Mouse (Mus musculus) intestine, postnatal 0 days (tissue): Measurements from ENCODE around the gene Olfr60. TPM values are rescaled to one million over a fixed set of nuclear protein-coding genes. Genes with fewer than 3 reads are reported as not detected.

Source experiments
- ATAC-seq: fragments of 200-750 bp; cut with Nextera tagmentation; 2 replicates; pipeline ENCODE4 v1.8.0; 2017; ENCODE audit warnings: mild to moderate bottlenecking, moderate TSS enrichment, moderate library complexity
- H3K27ac ChIP-seq: fragments of 300-500 bp; sonication (generic); 2 replicates; pipeline ENCODE4 v1.5.1; 2014; ENCODE audit warnings: mild to moderate bottlenecking, low read depth, low read length, moderate library complexity
- H3K27me3 ChIP-seq: fragments of 300-500 bp; sonication (generic); replicated peaks from 2 replicates; pipeline ENCODE4 v1.6.1; 2014; ENCODE audit warnings: low read length, mixed read lengths; ENCODE audit not compliant: control insufficient read depth, insufficient read depth
- H3K36me3 ChIP-seq: fragments of 300-500 bp; sonication (generic); 2 replicates; pipeline ENCODE4 v1.6.1; 2014; ENCODE audit warnings: mild to moderate bottlenecking, moderate library complexity; ENCODE audit not compliant: control insufficient read depth, insufficient read depth
- H3K4me1 ChIP-seq: fragments of 300-500 bp; sonication (generic); replicated peaks from 2 replicates; pipeline ENCODE4 v1.6.1; 2014; ENCODE audit warnings: antibody characterized with exemption, low read length, mixed read lengths; ENCODE audit not compliant: control insufficient read depth, insufficient read depth
- H3K4me2 ChIP-seq: fragments of 300-500 bp; sonication (generic); replicated peaks from 2 replicates; pipeline ENCODE4 v1.6.1; 2014; ENCODE audit warnings: low read depth, mild to moderate bottlenecking, moderate library complexity
- H3K4me3 ChIP-seq: fragments of 300-500 bp; sonication (generic); 2 replicates; pipeline ENCODE4 v1.5.1; 2014; ENCODE audit warnings: low read depth, low read length
- H3K9ac ChIP-seq: fragments of 300-500 bp; sonication (generic); 2 replicates; pipeline ENCODE4 v1.6.1; 2014; ENCODE audit warnings: mild to moderate bottlenecking, low read depth, low read length
- H3K9me3 ChIP-seq: fragments of 300-500 bp; sonication (generic); 2 replicates; pipeline ENCODE4 v1.6.1; 2016; ENCODE audit warnings: mixed run types; ENCODE audit not compliant: control insufficient read depth
- CTCF ChIP-seq: sonication (generic); IDR thresholded peaks from 2 replicates; pipeline ENCODE4 v1.5.1; 2016; ENCODE audit warnings: low read depth, mild to moderate bottlenecking, control low read depth, antibody characterized with exemption, moderate library complexity
- WGBS: fragments of 180-500 bp; shearing (Covaris S2); extraction: QIAGEN DNeasy Blood & Tissue Kit; methylation state at CpG from one replicate; pipeline ENCODE4 v1.1.7; 2014; 5-methylcytosine and 5-hydroxymethylcytosine counted together
- polyA plus RNA-seq: library from polyadenylated mRNA; unstranded; fragments of >200 nt; fragmentation: Nextera tagmentation; extraction: Ambion mirVana; gene quantifications from 2 replicates; pipeline ENCODE4 v1.2.1, GENCODE M21; 2015

The Olfr60 gene
- polyA plus RNA-seq, 1 experiment from 2014 or later: not detected

DNA sequence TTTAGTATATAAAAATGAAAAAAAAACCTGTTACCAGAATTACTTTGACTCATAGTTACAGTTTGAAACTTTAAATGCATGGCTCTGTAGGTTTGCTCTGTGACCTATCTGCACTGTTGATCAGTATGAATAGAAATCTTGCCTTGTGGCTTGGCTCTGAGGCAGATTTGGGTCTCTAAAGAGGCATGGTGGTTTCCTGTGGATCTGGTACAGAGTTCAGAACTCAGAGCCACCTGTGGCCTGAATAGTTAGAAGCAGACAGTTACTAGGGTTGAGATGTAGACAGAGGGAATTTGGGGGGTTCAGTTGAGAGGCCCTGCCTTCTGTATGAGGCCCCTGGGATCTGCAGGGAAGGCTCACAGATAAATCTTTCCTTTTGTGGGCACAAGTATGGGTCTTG lies 40.3 kb downstream of the Olfr60 start:
- TF ChIP-seq CTCF: no peak
- Histone ChIP-seq H3K4me3 (no peak overlapping the region), H3K27ac (no peak overlapping the region), H3K36me3 (no peaks in the 10 kb centered on the region), H3K9ac (no peak overlapping the region), H3K9me3 (no peaks in the 10 kb centered on the region), H3K27me3 (no peaks in the 10 kb centered on the region), H3K4me2 (no peak overlapping the region), H3K4me1 (no peaks in the 10 kb centered on the region)
- ATAC-seq: no peak

DNA sequence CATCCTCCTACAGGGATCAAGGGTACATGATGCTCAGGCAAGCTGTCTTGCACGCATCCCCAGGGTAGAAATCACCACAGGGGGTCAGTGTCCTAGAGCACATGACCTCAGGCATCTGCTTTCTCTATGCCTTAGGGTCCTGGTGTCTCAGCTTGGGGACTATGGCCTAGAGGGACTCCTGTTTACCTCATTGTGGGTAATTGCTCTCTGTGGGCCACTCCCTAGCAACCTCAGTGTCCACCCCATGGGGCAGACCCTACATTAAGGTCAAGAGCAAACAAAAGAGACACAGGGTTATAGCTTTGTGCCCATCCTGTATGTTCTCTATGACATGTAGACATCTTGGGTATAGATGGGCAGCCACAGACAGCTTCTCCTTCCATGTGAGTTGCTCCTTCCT lies 40.9 kb downstream of the Olfr60 start, which contains the start of gene Olfr525:
Gene Olfr525 (plus strand): TSS at position 301 of the 400 bp plus-strand sequence.
- no peak for TF ChIP-seq CTCF
- Histone ChIP-seq H3K27me3 (no peaks in the 10 kb centered on the region), H3K9ac (no peak within 1 kb of the TSS), H3K9me3 (no peaks in the 10 kb centered on the region), H3K4me3 (no peak within 1 kb of the TSS), H3K27ac (no peak within 1 kb of the TSS), H3K4me2 (no peak within 1 kb of the TSS), H3K36me3 (no peaks in the 10 kb centered on the region), H3K4me1 (no peaks in the 10 kb centered on the region)
- ATAC-seq: no peak
- 47% methylated on average over 1 of the region's 1 CpGs for WGBS

DNA sequence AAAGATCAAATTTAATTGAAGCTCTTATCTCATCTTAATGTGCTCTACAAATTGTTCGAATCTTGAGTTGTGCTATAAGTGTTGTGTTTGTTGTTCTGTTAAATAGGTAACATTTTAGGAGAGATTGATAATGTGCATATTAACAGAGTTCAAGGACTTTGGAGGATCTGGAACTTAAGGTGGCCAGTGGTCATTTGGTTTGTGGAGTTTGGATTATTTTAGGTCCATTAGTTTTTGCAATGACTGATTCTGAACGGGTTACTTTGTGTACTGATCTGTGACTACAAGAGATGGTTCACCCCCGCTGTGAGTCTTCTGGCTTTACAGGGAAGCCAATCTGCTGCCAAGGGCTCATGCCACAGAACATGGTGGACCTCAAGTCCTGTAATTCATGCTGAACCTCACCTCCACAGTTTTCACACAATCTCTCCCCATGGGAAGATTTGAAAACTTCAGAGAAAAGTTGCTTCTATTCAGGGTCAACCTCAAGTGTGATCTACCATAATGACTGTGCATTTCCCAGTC lies 41.5 kb downstream of the Olfr60 start:
- ATAC-seq: no peak
- Histone ChIP-seq H3K27me3 (no peaks in the 10 kb centered on the region), H3K4me2 (no peak overlapping the region), H3K4me3 (no peak overlapping the region), H3K27ac (no peak overlapping the region), H3K9ac (no peak overlapping the region), H3K36me3 (no peaks in the 10 kb centered on the region), H3K4me1 (no peaks in the 10 kb centered on the region), H3K9me3 (no peaks in the 10 kb centered on the region)
- WGBS: 83% methylated on average over 3 of the region's 3 CpGs
- no peak for TF ChIP-seq CTCF

DNA sequence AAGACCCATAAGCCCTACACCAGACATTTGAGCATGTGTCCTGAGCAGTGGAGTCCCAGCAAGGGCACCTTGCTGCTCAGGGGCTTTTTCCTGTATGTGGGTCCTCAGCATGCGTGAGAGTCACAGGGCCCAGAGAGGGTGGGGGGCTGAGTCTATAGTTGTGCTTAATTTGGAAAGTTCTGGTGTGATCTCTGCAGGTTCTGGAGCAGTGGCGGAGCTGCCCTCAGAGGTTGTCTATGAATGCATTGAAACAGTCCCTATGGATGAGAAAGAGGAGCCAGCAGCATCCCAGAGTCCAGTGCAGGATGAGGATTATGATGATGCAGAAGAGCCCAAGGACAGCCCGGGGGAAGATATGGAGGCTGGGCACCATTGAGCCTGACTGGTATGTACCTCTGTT lies 62.1 kb downstream of the Olfr60 start:
- no peaks in the 10 kb centered on the region for H3K9me3 ChIP-seq
- no peaks in the 10 kb centered on the region for H3K4me1 ChIP-seq
- H3K9ac ChIP-seq: no peak overlapping the region
- no peak overlapping the region for H3K27ac ChIP-seq
- H3K4me3 ChIP-seq: no peak overlapping the region
- H3K27me3 ChIP-seq: no peaks in the 10 kb centered on the region
- TF ChIP-seq CTCF: no peak
- no peak for ATAC-seq
- WGBS: 80% methylated on average over 3 of the region's 3 CpGs
- no peak overlapping the region for H3K4me2 ChIP-seq
- no peaks in the 10 kb centered on the region for H3K36me3 ChIP-seq

DNA sequence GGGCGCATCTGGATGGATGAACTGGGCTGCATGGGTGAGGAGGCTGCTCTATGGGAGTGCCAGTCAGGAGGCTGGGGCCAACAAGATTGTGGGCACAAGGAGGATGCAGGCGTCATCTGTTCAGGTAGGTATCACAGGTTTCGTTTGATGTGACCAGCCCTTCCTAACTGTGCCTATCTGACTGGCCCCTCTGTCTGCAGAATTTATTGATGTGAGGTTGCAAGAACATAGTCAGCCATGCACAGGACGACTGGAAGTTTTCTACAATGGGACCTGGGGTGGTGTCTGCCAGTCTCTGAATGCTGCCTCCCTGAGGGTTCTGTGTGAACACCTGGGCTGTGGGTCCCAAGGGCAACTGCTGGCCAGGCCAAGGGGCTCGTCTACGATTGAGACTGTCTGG lies 64.6 kb downstream of the Olfr60 start:
- Histone ChIP-seq H3K27me3 (no peaks in the 10 kb centered on the region), H3K4me3 (no peak overlapping the region), H3K36me3 (no peaks in the 10 kb centered on the region), H3K9me3 (no peaks in the 10 kb centered on the region), H3K27ac (no peak overlapping the region), H3K4me2 (no peak overlapping the region), H3K4me1 (no peaks in the 10 kb centered on the region), H3K9ac (no peak overlapping the region)
- no peak for TF ChIP-seq CTCF
- no peak for ATAC-seq
- WGBS: 74% methylated on average over 6 of the region's 6 CpGs

DNA sequence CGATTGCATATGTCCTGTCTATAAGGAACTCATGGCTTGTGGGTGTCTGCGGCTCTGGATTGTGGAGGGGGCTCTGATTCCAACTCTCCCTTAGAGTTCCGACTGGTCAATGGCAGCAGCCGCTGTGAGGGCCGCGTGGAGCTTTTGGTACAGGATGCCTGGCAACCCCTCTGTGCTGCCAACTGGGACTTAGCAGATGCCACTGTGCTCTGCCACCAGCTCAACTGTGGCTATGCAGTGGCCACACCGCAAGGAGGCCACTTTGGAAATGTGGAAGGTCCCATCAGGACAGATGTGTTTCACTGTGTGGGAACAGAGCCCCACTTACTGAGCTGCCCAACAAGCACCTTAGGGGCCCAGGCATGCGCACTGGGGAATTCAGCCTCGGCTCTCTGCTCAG lies 65.7 kb downstream of the Olfr60 start:
- no peaks in the 10 kb centered on the region for H3K27me3 ChIP-seq
- 77% methylated on average over 9 of the region's 9 CpGs for WGBS
- no peak for TF ChIP-seq CTCF
- no peak overlapping the region for H3K9ac ChIP-seq
- no peaks in the 10 kb centered on the region for H3K9me3 ChIP-seq
- H3K4me2 ChIP-seq: no peak overlapping the region
- no peaks in the 10 kb centered on the region for H3K4me1 ChIP-seq
- no peaks in the 10 kb centered on the region for H3K36me3 ChIP-seq
- no peak overlapping the region for H3K4me3 ChIP-seq
- no peak overlapping the region for H3K27ac ChIP-seq
- no peak for ATAC-seq

Other genes starting within 250 kb of the Olfr60 start
- 25.8 and 28.5 TPM in 2 replicates for gene Paox, start 245.9 kb downstream of the Olfr60 start, polyA plus RNA-seq
- 153 and 161 TPM in 2 replicates for gene Echs1, start 245.2 kb downstream of the Olfr60 start, polyA plus RNA-seq
- gene Mtg1, start 224.1 kb downstream of the Olfr60 start, polyA plus RNA-seq: 15.7 and 17.1 TPM in 2 replicates
- 0.92 and 0.99 TPM in 2 replicates for gene Sprn, start 206.8 kb downstream of the Olfr60 start, polyA plus RNA-seq
- gene Olfr522, start 196.9 kb downstream of the Olfr60 start, polyA plus RNA-seq: not detected in 2 replicates
- not detected in 2 replicates for gene Olfr523, start 188.5 kb downstream of the Olfr60 start, polyA plus RNA-seq
- not detected in 2 replicates for gene Olfr524, start 155.7 kb downstream of the Olfr60 start, polyA plus RNA-seq
- gene Cd163l1, start 143.4 kb downstream of the Olfr60 start, polyA plus RNA-seq: 0.16 and 0.22 TPM in 2 replicates
- gene 5830411N06Rik, start 114.4 kb downstream of the Olfr60 start, polyA plus RNA-seq: not detected in 2 replicates
- not detected in 2 replicates for gene Olfr525, start 40.8 kb downstream of the Olfr60 start, polyA plus RNA-seq
- not detected in 2 replicates for gene Olfr527, start 27.7 kb downstream of the Olfr60 start, polyA plus RNA-seq
- gene Olfr530, start 14.7 kb upstream of the Olfr60 start, polyA plus RNA-seq: not detected in 2 replicates
- gene Olfr531, start 41.2 kb upstream of the Olfr60 start, polyA plus RNA-seq: not detected in 2 replicates
- not detected in 2 replicates for gene Olfr532, start 60.0 kb upstream of the Olfr60 start, polyA plus RNA-seq
- not detected in 2 replicates for gene Olfr533, start 101.7 kb upstream of the Olfr60 start, polyA plus RNA-seq
- gene Olfr535, start 122.5 kb upstream of the Olfr60 start, polyA plus RNA-seq: not detected in 2 replicates
- not detected in 2 replicates for gene Olfr536, start 145.7 kb upstream of the Olfr60 start, polyA plus RNA-seq
- gene Olfr538, start 206.2 kb upstream of the Olfr60 start, polyA plus RNA-seq: not detected in 2 replicates
- not detected in 2 replicates for gene Olfr46, start 239.6 kb upstream of the Olfr60 start, polyA plus RNA-seq